Mouse (Mus musculus) kidney, adult 2 months (tissue): ENCODE measurements around the gene Fam173a. TPM values are rescaled to one million over a fixed set of nuclear protein-coding genes. Genes with fewer than 3 reads are reported as not detected.

Source experiments
- DNase-seq: peaks from one replicate; pipeline ENCODE4 v3.0.0; 2021
- H3K27ac ChIP-seq: fragments of 200-500 bp; 2 replicates; pipeline ENCODE4 v1.5.1; 2012; ENCODE audit warnings: low read depth, low read length, control low read depth, inconsistent platforms; ENCODE audit not compliant: insufficient read depth
- H3K27me3 ChIP-seq: fragments of 200-500 bp; replicated peaks from 2 replicates; pipeline ENCODE4 v1.6.1; 2012; ENCODE audit warnings: mild to moderate bottlenecking, moderate library complexity, low read length, inconsistent platforms; ENCODE audit not compliant: control insufficient read depth, insufficient read depth
- H3K36me3 ChIP-seq: fragments of 200-500 bp; 2 replicates; pipeline ENCODE4 v1.6.1; 2012; ENCODE audit warnings: mild to moderate bottlenecking, moderate library complexity, low read length, inconsistent platforms; ENCODE audit not compliant: control insufficient read depth, insufficient read depth
- H3K4me1 ChIP-seq: fragments of 200-500 bp; 2 replicates; pipeline ENCODE4 v1.6.1; 2011; ENCODE audit warnings: low read length; ENCODE audit not compliant: control insufficient read depth, insufficient read depth
- H3K4me3 ChIP-seq: fragments of 200-500 bp; 2 replicates; pipeline ENCODE4 v1.5.1; 2011; ENCODE audit warnings: mild to moderate bottlenecking, low read depth, low read length, control low read depth; ENCODE audit not compliant: insufficient read depth
- CTCF ChIP-seq: fragments of 200-500 bp; conservative IDR thresholded peaks from 2 replicates; pipeline ENCODE4 v1.5.1; 2011; ENCODE audit warnings: low read depth, mild to moderate bottlenecking, control low read depth, low read length, moderate library complexity, mixed read lengths; ENCODE audit not compliant: insufficient read depth, insufficient read length
- POLR2A ChIP-seq: fragments of 200-500 bp; IDR thresholded peaks from one replicate; pipeline ENCODE4 v1.6.1; 2011; ENCODE audit warnings: low read depth, low read length, control low read depth
- WGBS: fragments of 180-500 bp; shearing (Covaris S2); methylation state at CpG from one replicate; pipeline ENCODE4 v1.1.7; 2018; 5-methylcytosine and 5-hydroxymethylcytosine counted together
- polyA plus RNA-seq: library from polyadenylated mRNA; depleted of rRNA; stranded (reverse); fragments of >200 nt; gene quantifications from 2 replicates; pipeline ENCODE4 v1.2.3, GENCODE M21; 2012

The Fam173a gene
- polyA plus RNA-seq, 1 experiment, result 158 TPM

DNA sequence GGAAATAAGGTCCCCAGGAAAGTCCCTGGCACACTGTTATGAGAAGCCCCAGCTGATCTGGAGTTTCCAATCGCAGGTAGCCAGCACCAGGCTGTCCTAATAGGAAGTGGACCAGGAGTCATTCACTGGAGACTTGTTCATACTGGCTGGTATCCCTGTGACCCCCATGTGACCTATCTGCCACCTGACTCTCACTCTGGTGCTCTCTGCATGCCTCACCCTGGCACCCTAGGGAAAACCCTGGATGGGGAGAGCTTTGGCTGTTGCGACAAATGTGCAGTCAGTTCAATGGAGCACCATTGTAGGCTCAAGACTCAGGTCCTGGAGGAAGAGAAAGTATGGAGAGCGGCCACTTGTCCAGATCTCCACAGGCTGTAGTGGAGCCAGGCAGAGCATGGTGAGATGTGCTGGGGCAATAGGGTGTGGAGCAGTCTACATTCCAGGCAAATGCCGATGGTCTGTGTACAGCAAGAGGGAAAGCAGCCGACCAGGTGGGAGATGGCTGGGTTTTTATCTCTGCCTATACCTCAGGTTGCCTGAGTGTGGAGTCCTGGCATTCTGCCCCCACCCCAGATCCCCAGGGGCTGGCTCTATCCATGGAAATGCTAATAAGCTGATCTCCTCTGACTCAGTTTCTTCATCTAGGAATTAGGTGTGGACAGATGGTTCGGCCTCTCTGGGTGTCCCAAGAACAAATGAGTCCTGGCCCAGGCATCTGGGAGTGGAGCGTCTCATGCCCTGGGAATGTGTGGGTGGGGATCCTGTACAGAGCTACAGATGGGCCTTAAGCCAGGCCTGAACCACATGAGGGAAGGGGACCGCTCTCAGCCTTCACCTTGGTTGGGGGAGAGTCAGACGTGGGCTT, 36.1 kb downstream of the Fam173a start:
- H3K36me3 ChIP-seq, result no peaks in the 10 kb centered on the region
- H3K27ac ChIP-seq, result no peak overlapping the region
- no peak overlapping the region for H3K4me3 ChIP-seq
- TF ChIP-seq POLR2A, result no peak
- no peak for TF ChIP-seq CTCF
- no peaks in the 10 kb centered on the region for H3K27me3 ChIP-seq
- 68% methylated on average over 9 of the region's 9 CpGs for WGBS
- no peaks in the 10 kb centered on the region for H3K4me1 ChIP-seq
- no peak for DNase-seq

DNA sequence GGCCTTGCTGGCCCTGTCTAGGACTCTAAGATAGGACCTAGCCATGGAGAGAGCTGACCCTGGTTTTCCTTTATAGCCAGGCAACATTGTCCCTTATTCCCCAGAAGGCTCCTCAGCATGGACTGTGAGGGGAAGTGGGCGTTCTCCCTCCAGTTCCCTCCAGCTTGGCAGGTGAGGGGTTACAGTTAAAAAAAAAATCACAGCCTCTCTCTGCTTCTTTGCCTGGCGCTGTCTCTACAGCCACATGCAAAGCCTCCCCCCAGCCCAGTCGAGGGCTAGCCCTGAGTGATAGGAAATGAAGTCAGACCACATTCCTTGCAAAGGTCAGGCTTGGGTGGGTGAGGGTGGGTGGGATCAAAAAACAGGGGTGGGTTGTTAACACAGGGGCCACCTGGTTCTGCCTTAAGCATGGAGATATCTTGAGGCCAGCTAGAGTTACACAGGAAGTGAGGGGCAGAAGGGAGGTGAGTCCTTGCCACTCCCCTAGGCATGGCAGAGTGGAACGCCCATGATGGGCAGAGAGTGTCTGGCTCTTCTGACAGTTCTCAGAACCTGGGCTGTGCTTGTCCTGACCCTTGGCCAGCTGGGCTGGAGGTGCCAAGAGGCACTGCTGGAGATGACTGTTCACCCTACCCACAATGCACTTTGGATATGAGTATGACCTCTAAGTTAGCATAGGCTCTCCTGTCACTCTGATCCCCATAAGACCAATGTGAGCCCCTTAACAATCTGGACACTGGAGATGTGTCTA, 36.9 kb downstream of the Fam173a start:
- Histone ChIP-seq H3K27ac (no peak overlapping the region), H3K27me3 (no peaks in the 10 kb centered on the region), H3K36me3 (no peaks in the 10 kb centered on the region), H3K4me3 (no peak overlapping the region), H3K4me1 (no peaks in the 10 kb centered on the region)
- DNase-seq, result peak; percentile 30
- 21% methylated on average over 4 of the region's 4 CpGs for WGBS
- TF ChIP-seq CTCF, result no peak
- no peak for TF ChIP-seq POLR2A

DNA sequence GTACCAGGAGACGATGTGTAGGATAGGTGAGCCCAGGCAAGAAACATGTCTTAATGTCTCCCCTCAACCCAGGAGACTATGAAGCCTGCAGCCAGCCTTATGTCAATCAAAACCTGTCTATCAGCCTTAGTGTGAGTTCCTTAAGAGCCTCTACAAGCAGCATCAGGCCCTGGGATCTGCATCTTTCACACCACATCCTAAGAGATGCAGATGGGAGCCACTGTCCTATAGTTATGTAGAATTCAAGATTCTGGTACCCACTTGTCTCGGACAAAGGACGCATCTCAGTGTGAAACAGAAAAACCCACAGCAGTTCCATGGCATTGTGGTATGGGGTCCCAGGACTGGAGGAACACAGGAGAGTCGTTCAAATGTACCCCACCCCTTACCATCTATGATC, 37.6 kb downstream of the Fam173a start:
- TF ChIP-seq CTCF (no peak), POLR2A (no peak)
- WGBS, result 81% methylated on average over 4 of the region's 4 CpGs
- no peaks in the 10 kb centered on the region for H3K4me1 ChIP-seq

DNA sequence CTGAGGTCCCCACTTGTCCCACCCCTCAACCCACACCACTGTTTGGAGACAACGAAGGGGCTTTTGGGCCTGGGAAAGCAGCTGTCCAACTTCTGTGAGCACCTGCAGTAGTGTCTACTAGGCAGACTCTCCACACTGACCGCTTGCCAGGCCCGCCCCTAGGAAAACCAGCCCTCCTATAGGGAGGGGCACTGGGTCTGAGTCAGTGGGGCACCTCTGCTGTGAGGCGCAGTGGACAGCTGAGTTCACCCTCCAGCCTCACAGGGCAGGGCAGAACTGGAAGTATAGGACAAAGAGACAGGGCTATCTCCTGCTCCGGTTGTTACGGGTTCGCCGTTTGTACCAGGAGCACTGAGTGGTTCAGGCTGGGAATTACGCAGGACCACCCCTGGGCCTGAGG, 38.5 kb downstream of the Fam173a start, which contains the start of gene Msln:
Msln (minus strand) TSS at position 138 of the 400 bp plus-strand sequence.
- H3K27ac ChIP-seq, result no peak within 1 kb of the TSS
- 86% methylated on average over 9 of the region's 9 CpGs for WGBS
- H3K36me3 ChIP-seq, result no peaks in the 10 kb centered on the region
- H3K4me3 ChIP-seq, result no peak within 1 kb of the TSS
- no peaks in the 10 kb centered on the region for H3K4me1 ChIP-seq
- TF ChIP-seq CTCF (no peak), POLR2A (no peak)
- no peaks in the 10 kb centered on the region for H3K27me3 ChIP-seq
- DNase-seq, result no peak

More for the DNA sequence above, 37.6 kb downstream of the Fam173a start:
- Histone ChIP-seq H3K27me3 (no peaks in the 10 kb centered on the region), H3K4me3 (no peak overlapping the region), H3K27ac (no peak overlapping the region), H3K36me3 (no peaks in the 10 kb centered on the region)
- DNase-seq, result no peak

DNA sequence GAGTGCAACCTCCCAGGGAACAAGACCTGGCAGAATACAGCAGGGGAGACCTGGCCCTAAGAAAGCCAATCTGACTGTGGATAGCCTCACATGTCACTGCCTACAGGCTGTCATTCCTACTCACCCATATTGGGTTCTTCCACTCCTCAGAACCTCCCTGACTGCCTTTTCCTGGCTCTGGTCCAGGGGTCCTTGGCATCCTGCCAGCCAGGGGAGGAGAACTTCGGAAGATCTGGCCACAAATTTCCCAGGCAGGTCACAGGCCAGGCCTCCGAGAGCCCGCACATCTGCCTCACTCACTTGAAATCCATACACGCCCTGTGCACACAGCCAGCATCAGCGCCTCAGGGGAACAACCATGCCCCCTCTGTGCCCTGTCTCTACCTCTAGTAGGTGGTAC, 41.3 kb downstream of the Fam173a start:
- WGBS, result 21% methylated on average over 5 of the region's 5 CpGs
- H3K27ac ChIP-seq, result no peak overlapping the region
- no peaks in the 10 kb centered on the region for H3K27me3 ChIP-seq
- no peak overlapping the region for H3K4me3 ChIP-seq
- H3K4me1 ChIP-seq, result no peaks in the 10 kb centered on the region
- H3K36me3 ChIP-seq, result no peaks in the 10 kb centered on the region
- TF ChIP-seq CTCF (no peak), POLR2A (no peak)
- peak; percentile 36 for DNase-seq

DNA sequence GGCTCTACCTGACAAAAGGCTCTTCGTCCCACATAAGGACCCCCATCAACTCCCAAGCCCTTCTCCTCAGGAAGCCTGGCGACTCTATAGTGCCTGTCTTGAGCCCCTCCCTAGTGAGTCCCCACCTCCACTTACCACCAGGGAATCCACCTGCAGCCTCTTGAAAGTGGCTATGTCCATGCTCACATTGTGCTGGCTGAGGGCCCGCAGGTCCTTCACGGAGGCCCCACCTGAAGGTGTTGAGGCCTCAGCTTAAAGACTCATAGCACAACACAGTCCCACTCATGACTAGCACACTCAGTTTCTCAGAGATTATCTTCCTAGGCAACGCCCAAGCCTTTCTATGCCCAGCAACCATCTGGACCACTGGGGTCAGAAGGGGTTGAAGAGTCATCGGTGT, 43.4 kb downstream of the Fam173a start:
- no peak overlapping the region for H3K4me3 ChIP-seq
- no peaks in the 10 kb centered on the region for H3K36me3 ChIP-seq
- no peaks in the 10 kb centered on the region for H3K27me3 ChIP-seq
- H3K4me1 ChIP-seq, result no peaks in the 10 kb centered on the region
- no peak for TF ChIP-seq CTCF
- no peak for TF ChIP-seq POLR2A
- WGBS, result 86% methylated on average over 6 of the region's 6 CpGs
- DNase-seq, result no peak
- no peak overlapping the region for H3K27ac ChIP-seq

DNA sequence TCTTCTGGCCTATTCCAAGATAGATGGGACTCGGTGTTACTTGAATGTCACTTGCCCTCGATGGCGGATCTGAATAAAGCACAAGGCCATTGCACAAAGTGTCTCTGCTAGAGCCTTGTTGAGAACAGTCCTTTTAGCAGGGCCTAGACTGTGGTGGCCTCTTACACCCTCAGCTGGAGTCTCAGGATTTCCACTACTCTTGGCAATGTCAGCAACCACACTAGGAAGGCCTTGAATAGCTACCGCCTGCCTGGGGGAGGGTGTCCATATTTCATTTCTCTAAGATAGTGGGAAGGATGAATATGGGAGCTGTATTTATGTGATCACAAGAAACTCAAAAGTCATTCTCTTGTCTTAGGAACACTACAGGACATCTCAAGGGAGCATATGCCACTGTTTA, 44.5 kb downstream of the Fam173a start:
- Histone ChIP-seq H3K27me3 (no peaks in the 10 kb centered on the region), H3K36me3 (no peaks in the 10 kb centered on the region), H3K27ac (no peak overlapping the region), H3K4me3 (no peak overlapping the region), H3K4me1 (no peaks in the 10 kb centered on the region)
- no peak for TF ChIP-seq POLR2A
- no peak for TF ChIP-seq CTCF
- 89% methylated on average over 4 of the region's 4 CpGs for WGBS
- no peak for DNase-seq
